In the genomic region with DNA sequence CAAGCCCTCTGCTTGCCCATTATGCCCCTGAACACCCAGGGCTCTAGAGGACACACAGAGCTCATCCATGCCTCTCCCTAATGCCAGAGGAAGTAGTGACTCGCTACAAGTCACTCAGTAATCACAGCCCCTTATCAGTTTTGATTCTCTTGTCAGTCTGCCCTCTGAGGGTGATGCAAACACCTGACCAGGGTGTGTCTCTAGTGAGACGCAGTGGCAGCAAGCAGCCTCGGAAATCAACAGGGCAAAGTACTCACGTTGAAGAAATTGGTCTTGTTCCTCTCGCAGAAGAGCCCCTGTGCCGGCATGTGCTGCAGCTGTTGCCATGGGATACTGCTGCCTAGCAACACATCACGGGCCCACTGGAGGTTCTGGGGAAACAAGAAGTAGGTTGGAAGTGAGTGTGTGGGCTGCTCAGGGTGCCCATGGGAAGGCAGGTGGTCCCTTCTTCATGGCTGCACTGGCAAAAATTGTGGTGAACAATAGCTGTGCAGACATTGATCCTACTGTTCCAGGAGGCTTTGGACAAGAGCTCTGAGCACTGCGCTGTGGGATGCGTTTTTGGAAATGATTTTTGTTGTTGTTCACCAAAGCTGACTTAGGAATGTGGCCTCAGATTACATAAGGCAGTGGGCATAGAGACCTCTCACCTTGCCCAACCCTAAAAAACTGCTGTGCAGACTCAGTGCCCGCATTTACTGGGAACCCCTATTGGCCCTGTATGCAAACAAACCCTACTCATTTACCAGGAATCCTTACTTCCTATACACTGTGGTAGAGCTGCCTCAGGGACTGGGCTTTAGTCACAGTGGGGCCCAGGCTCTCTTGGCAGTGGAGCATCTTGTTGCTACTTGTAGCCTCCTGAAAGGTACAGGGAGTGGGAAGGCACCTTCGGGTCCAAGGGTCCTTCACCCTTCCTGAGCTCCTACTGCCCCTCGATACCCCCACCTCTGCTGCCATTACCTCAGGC, we compare ENCODE assay signal across 7 mouse cellular contexts. TPM values are rescaled to one million over a fixed set of nuclear protein-coding genes. Genes with fewer than 3 reads are reported as not detected.
DNase-seq lines count a peak whose midpoint lies in the region; ATAC-seq and TF ChIP-seq lines count a peak whose summit lies in the region.

No protein-coding gene starts in this region.

- no peak overlapping the region for H3K9ac ChIP-seq in forebrain, postnatal 0 days
- H3K9ac ChIP-seq in midbrain, embryonic 14.5 days (replicated peaks; ENCODE audit: low read length), result 0 out of 2 replicates have a peak overlapping the region, but pooled peaks have one; percentile 4

- H3K4me3 ChIP-seq in cortical plate, adult 2 months (ENCODE audit: insufficient read depth, low read length), result no peak overlapping the region
- no peak overlapping the region for H3K4me3 ChIP-seq in forebrain, postnatal 0 days (ENCODE audit: low read depth, low read length)
- no peak overlapping the region for H3K4me3 ChIP-seq in midbrain, embryonic 14.5 days (replicated peaks; ENCODE audit: low read depth, low read length)

- TF ChIP-seq POLR2A in cortical plate, adult 2 months (IDR thresholded peaks at IDR 0.05; ENCODE audit: extremely low read depth, insufficient read depth, low read length), result peak; percentile 26; the same call in 1 of the 2 replicates

- H3K9me3 ChIP-seq in forebrain, postnatal 0 days (ENCODE audit: low read length), result no peaks in the 10 kb centered on the region
- H3K9me3 ChIP-seq in midbrain, embryonic 14.5 days (ENCODE audit: control insufficient read depth, low read length), result no peaks in the 10 kb centered on the region

- H3K27ac ChIP-seq in cortical plate, adult 2 months (ENCODE audit: insufficient read depth, low read length), result peak overlapping the region; percentile 77
- H3K27ac ChIP-seq in forebrain, postnatal 0 days (ENCODE audit: low read depth, low read length), result peak overlapping the region; percentile 79
- peak overlapping the region; percentile 78 for H3K27ac ChIP-seq in midbrain, embryonic 14.5 days (replicated peaks; ENCODE audit: low read depth, low read length)

- H3K27me3 ChIP-seq in forebrain, postnatal 0 days (ENCODE audit: insufficient read depth, low read length), result no peaks in the 10 kb centered on the region
- no peaks in the 10 kb centered on the region for H3K27me3 ChIP-seq in midbrain, embryonic 14.5 days (ENCODE audit: control insufficient read depth, insufficient read depth, low read length)

- H3K4me1 ChIP-seq in cortical plate, adult 2 months (ENCODE audit: control insufficient read depth, insufficient read depth, low read length), result peaks cover 21% of the 10 kb centered on the region
- peaks cover 15% of the 10 kb centered on the region for H3K4me1 ChIP-seq in forebrain, postnatal 0 days (ENCODE audit: insufficient read depth)
- peaks cover 17% of the 10 kb centered on the region for H3K4me1 ChIP-seq in midbrain, embryonic 14.5 days (ENCODE audit: control insufficient read depth, insufficient read depth, low read length)

- peaks cover 13% of the 10 kb centered on the region; the same call in 1 of the 2 replicates for H3K36me3 ChIP-seq in forebrain, postnatal 0 days (ENCODE audit: insufficient read depth)
- H3K36me3 ChIP-seq in midbrain, embryonic 14.5 days (ENCODE audit: control insufficient read depth, insufficient read depth, low read length), result peaks cover 25% of the 10 kb centered on the region

- DNase-seq in forebrain, postnatal 0 days, result peak; percentile 90
- DNase-seq in layer of hippocampus, adult 9-11 months, result peak; percentile 88
- DNase-seq in midbrain, embryonic 14.5 days, result peak; percentile 91
- DNase-seq in urinary bladder, postnatal 14 days (ENCODE audit: low spot score), result no peak
- DNase-seq in cerebellum, adult 11 months, result no peak
- DNase-seq in spleen, postnatal 14 days (ENCODE audit: low spot score in 2 of 2), result no peak

- peak; percentile 95 for ATAC-seq in forebrain, postnatal 0 days
- ATAC-seq in midbrain, embryonic 14.5 days (ENCODE audit: low FRiP score, low TSS enrichment), result peak; percentile 87

- H3K4me2 ChIP-seq in forebrain, postnatal 0 days (ENCODE audit: low read depth), result 0 out of 2 replicates have a peak overlapping the region, but pooled peaks have one; percentile 2
- peak overlapping the region; percentile 25 for H3K4me2 ChIP-seq in midbrain, embryonic 14.5 days (ENCODE audit: low read length)

- TF ChIP-seq CTCF in cortical plate, adult 2 months (IDR thresholded peaks at IDR 0.05; ENCODE audit: extremely low read depth, insufficient read depth, low read length), result no peak
- no peak for TF ChIP-seq CTCF in forebrain, postnatal 0 days (IDR thresholded peaks at IDR 0.05; ENCODE audit: low read depth)

- WGBS in forebrain, postnatal 0 days, result 34% methylated on average over 12 of the region's 12 CpGs
- 41% methylated on average over 12 of the region's 12 CpGs for WGBS in midbrain, embryonic 14.5 days

RNA-seq across cellular contexts. Expression of a gene that starts 40.5 kb away (rescaled TPM):
- 8.9 and 10.9 TPM in 2 replicates for polyA plus RNA-seq in cortical plate, adult 2 months (2012; rRNA removed)
- total RNA-seq in forebrain, postnatal 0 days (2014; rRNA removed), result 2.2 and 2.6 TPM in 2 replicates
- polyA plus RNA-seq in forebrain, postnatal 0 days (2015; fragmentation: Nextera tagmentation; extraction: Ambion mirVana), result 2.2 TPM in 2 replicates
- polyA plus RNA-seq in midbrain, embryonic 14.5 days (2014; fragmentation: Nextera tagmentation; extraction: Ambion mirVana), result 2.3 and 2.5 TPM in 2 replicates

Comparison
In these comparisons a context has a peak if more than half of its experiments do, and no peak if none do; other contexts are left out.
1. DNase-seq: peak in forebrain, postnatal 0 days (single experiment), layer of hippocampus, adult 9-11 months (single experiment) and midbrain, embryonic 14.5 days (single experiment); none in urinary bladder, postnatal 14 days (single experiment), cerebellum, adult 11 months (single experiment) and spleen, postnatal 14 days (0 of 2).
2. Peak in every context shown above with its lines, with median percentiles within 50 percentile points of each other: H3K27ac ChIP-seq.